Mouse (Mus musculus): Measurements from ENCODE around the gene Olfr550. TPM values are rescaled to one million over a fixed set of nuclear protein-coding genes. Genes with fewer than 3 reads are reported as not detected.
"Not testable (repeated sequence)": the region's sequence is repeated elsewhere in the genome, so short reads cannot be mapped to it uniquely, and the experiment has no call there.

Gene Olfr550
- total RNA-seq, 2 experiments from 2014 or later: 1.9 TPM

DNA sequence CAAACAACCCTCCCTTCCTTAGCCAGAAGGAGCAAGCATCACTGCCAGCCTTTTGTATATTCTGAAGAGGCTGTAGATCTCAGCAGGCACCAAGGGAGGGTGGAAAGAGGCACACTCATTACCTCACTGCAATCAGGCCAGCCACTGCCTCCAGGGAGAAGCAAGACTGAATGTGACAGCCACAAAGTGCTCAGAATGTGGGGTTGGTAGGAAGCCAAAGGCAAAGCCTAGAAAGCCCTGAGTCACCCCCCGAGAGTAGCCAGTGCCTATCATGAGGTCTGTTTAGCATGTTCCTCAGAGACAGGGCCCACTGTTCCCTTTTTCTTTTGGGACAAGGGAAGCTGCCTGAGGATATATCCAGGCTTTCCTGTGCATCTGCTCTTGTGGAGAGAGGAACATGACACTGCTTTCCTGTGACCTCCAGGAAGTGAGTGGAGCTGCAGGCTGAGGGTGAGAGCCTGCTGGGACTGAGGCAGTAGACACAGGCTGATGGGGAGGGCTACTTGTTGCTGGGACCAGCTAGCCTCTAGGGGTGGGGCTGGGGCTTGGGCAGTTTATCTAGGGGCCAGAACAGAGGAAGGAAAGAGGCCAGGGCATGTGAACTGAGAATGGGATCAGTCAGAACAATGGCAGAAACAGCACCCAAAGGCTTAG is 26.3 kb downstream of the Olfr550 start, which contains the start of gene Olfr552:
Gene Olfr552, plus strand, starts transcription at position 393 of the 654 bp plus-strand sequence.
- H3K27ac ChIP-seq: no peak within 1 kb of the TSS
- no peak for TF ChIP-seq CTCF (conservative IDR thresholded peaks at IDR 0.05)
- H3K4me3 ChIP-seq: no peak within 1 kb of the TSS
- no peak for DNase-seq (ENCODE audit: low spot score in 2 of 2)

DNA sequence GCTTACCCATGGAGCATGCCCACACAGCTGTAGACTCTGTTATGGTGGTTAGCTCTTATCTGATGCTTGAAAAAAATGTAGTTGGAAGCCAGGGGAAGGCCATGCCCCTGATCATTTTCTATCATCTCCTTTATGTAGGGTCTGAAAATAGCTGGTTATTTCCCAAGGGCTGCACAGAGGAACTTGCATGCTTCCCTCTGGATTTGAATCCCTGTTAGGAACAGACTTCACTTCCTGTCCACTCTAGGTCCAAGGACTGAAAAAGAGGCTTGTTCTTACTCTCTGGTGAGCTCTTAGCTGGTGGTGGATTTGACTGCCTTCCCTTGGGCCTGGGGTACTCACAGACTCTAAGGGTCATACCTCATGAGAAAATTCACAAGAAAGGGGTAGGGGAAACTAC is 46.9 kb downstream of the Olfr550 start, which contains the start of gene Olfr553:
Gene Olfr553, minus strand, starts transcription at position 101 of the 400 bp plus-strand sequence.
- TF ChIP-seq CTCF (conservative IDR thresholded peaks at IDR 0.05): no peak
- H3K4me3 ChIP-seq: no peak within 1 kb of the TSS
- DNase-seq (ENCODE audit: low spot score in 2 of 2): no peak
- no peak within 1 kb of the TSS for H3K27ac ChIP-seq

DNA sequence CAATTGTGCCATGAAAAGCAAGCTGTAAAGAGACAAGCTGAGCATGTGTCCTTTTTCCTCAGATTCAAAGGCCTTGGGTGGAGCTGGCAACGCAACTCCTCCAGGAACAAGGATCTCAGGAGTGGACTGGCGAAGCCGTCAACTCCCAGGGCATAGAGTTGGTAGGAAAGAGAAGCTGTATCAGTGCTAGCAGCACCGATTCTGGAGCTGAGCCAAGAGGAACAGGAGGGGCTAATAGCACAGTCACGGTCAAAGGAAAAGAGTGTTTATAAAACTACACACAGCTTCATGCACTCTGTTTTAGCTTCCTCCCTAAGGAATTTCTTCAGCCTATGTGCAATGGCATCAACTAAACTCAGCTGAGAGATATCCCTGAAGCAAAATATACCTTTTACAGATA is 48.4 kb downstream of the Olfr550 start:
- Histone ChIP-seq H3K4me3 (no peak overlapping the region), H3K27ac (no peak overlapping the region)
- DNase-seq (ENCODE audit: low spot score in 2 of 2): no peak
- TF ChIP-seq CTCF (conservative IDR thresholded peaks at IDR 0.05): no peak

DNA sequence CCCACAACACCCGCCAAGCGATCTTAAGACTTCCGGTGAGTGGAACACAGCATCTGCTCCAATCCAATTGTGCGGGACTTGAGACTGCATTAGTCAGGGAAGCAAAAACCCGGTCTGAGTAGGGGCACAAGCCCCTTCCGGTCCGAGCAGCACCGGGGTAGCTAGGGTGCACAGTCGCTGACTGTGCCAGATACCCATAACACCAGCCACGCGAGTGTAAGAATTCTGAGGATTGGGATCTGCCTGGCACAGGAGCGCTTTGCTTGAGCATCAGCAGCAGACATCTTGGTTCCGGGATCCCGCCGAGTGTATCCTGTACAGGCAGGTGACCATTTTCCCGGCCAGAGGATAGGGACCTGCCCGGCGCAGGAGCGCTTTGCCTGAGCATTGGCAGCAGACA is 49.1 kb downstream of the Olfr550 start:
- DNase-seq (ENCODE audit: low spot score in 2 of 2); H3K4me3 ChIP-seq; H3K27ac ChIP-seq: not testable (repeated sequence)

Other genes starting within 250 kb of the Olfr550 start
- gene Rrm1, start 129.7 kb upstream of the Olfr550 start, total RNA-seq (2021): 10 to 100 TPM; 10.8 to 13.0 TPM
- gene Olfr543, start 89.8 kb upstream of the Olfr550 start, total RNA-seq (2021): not detected
- not detected for gene Olfr544, start 83.1 kb upstream of the Olfr550 start, total RNA-seq (2021)
- not detected for gene Olfr545, start 71.9 kb upstream of the Olfr550 start, total RNA-seq (2021)
- gene Olfr547, start 36.7 kb upstream of the Olfr550 start, total RNA-seq (2021): not detected
- not detected for gene Olfr548-ps1, start 30.5 kb upstream of the Olfr550 start, total RNA-seq (2021)
- not detected for gene Olfr549, start 21.6 kb upstream of the Olfr550 start, total RNA-seq (2021)
- gene Trim21, start 6.0 kb upstream of the Olfr550 start, total RNA-seq (2021): 1 to 10 TPM; 3.0 to 5.1 TPM
- gene Olfr551, start 20.4 kb downstream of the Olfr550 start, total RNA-seq (2021): not detected
- gene Olfr552, start 26.3 kb downstream of the Olfr550 start, total RNA-seq (2021): under 1 TPM; 0.15 to 0.28 TPM
- not detected for gene Olfr553, start 46.8 kb downstream of the Olfr550 start, total RNA-seq (2021)
- gene Olfr554, start 67.0 kb downstream of the Olfr550 start, total RNA-seq (2021): not detected
- not detected for gene Olfr555, start 87.4 kb downstream of the Olfr550 start, total RNA-seq (2021)
- not detected for gene Olfr556, start 93.5 kb downstream of the Olfr550 start, total RNA-seq (2021)
- gene Trim68, start 115.9 kb downstream of the Olfr550 start, total RNA-seq (2021): 1 to 10 TPM; 7.1 to 7.2 TPM
- not detected for gene Olfr557, start 124.5 kb downstream of the Olfr550 start, total RNA-seq (2021)
- gene Olfr558, start 130.8 kb downstream of the Olfr550 start, total RNA-seq (2021): under 1 TPM; 0.15 to 0.46 TPM
- gene Olfr33, start 147.6 kb downstream of the Olfr550 start, total RNA-seq (2021): not detected
- not detected for gene Olfr559, start 156.0 kb downstream of the Olfr550 start, total RNA-seq (2021)
- gene Olfr560, start 187.9 kb downstream of the Olfr550 start, total RNA-seq (2021): not detected
- under 1 TPM; 0.25 to 0.36 TPM for gene Olfr78, start 188.0 kb downstream of the Olfr550 start, total RNA-seq (2021)
- not detected for gene Olfr561, start 199.8 kb downstream of the Olfr550 start, total RNA-seq (2021)
- gene Olfr564, start 232.0 kb downstream of the Olfr550 start, total RNA-seq (2021): not detected